Mouse (Mus musculus): Measurements from ENCODE around the gene Chgb.

GRCm38 (mm10) chr2:132784039-132784438 is 3.0 kb downstream of the Chgb start:
- TF ChIP-seq POLR2A (IDR thresholded peaks at IDR 0.05; ENCODE audit: borderline replicate concordance, low read depth, low read length) (no peak), CTCF (IDR thresholded peaks at IDR 0.05; ENCODE audit: low read depth, low read length) (no peak)

Measured in bone marrow macrophage, adult 2 months (primary cell).